Mouse (Mus musculus) inflammation-experienced regulatory T-cells, adult 16 weeks (primary cell): ENCODE measurements around the gene Npas3. TPM values are rescaled to one million over a fixed set of nuclear protein-coding genes. Genes with fewer than 3 reads are reported as not detected.

Experiments
- polyA plus RNA-seq: library from polyadenylated mRNA; unstranded; fragments of 100-300 nt; shearing (Covaris generic); gene quantifications from one replicate; pipeline ENCODE4 v1.2.1, GENCODE M21; 2017

Npas3 gene
- not detected for polyA plus RNA-seq

DNA sequence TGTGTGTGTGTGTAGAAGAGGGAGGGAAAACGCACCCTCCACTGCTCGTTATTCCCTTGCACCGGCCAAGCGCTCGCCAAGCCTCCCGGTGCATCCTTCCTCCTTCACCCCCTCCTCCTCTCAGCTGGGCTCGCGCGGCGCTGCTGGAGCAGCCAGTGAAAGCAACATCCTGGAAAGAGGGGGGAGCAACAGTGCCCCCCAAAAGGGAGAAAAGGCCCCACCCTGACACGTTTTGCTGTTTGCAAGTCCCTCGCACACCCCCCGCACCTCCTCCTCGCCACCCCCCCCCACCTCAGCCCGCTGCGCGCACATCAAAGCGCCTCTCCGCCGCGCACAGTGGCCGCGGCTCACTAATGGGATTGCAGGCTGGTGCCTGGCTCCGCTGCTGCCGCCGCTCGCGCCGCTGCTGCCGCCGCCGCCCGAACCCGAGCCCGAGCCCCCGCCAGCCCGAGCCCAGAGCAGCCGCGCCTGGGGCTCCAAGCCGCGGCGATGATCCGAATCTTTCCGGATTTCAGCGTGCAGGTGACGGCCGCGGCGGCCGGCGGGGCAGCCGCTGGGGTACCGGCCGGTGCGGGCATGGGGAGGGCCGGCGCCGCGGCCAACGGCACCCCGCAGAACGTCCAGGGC is at the start of gene Npas3:
Gene Npas3 (plus strand): TSS at position 577 of the 627 bp plus-strand sequence.

